Mouse (Mus musculus): ENCODE results near the gene Lyzl4. TPM values are rescaled to one million over a fixed set of nuclear protein-coding genes. Genes with fewer than 3 reads are reported as not detected.

The Lyzl4 gene
- total RNA-seq, 2 experiments from 2014 or later = 1.5 to 1.8 TPM

DNA sequence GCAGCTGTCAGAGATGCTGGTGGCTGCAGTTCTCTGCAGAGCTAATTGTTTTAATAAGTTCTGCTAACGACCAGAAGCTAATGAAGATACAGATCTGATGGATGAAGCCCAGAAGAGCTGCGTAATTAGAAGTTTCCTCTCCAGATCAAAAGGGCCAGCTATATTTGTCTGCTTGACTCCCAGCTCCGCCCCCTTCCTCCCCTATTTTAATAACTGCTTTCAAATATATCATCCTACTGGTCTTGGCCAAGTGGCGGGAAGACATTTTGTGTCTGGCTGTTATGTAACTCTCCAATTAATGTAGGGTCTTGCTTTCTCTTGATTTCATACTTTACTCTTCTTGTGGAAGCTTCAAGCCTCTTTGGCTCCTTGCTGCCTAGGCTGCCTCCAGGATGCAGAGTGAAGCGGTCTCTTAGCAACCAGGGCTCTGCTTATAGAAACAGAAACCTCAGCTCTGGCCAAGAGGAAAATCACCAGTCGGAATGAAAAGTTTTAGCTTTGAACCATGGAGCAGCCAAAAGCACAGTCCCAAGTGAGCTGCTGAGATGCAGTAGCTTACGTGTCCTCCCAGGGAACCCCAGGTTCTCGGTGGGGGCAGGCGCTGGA is 86.4 kb downstream of the Lyzl4 start:
- DNase-seq (ENCODE audit: low spot score in 2 of 2) = peak; percentile 70 to 94
- intact Hi-C loops (cut with DNase I) = loop anchor here (5.0 kb wide), 1 partner anchor 112 kb away; no protein-coding TSS in a partner anchor

DNA sequence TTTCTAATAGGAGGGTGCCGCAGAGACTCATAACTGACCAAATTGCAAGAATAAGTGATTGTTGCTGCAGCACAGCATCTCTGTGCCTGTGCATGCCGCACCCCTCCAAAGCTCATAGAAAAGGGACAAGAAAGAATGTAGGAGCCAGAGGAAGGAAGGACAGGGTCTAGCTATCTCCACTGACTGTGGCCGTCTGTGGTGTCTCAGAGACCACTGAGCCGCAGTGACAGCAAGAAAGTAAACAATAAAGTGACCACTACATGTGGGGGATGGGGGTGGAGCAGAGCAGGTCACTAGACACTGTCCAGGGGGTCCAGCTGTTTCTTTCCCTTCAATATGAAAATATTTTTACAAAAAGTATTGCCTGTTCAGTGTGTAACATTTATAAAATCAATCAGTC is 88.3 kb downstream of the Lyzl4 start:
- no peak for DNase-seq (ENCODE audit: low spot score in 2 of 2)
- intact Hi-C loops (cut with DNase I) = no loop called here

DNA sequence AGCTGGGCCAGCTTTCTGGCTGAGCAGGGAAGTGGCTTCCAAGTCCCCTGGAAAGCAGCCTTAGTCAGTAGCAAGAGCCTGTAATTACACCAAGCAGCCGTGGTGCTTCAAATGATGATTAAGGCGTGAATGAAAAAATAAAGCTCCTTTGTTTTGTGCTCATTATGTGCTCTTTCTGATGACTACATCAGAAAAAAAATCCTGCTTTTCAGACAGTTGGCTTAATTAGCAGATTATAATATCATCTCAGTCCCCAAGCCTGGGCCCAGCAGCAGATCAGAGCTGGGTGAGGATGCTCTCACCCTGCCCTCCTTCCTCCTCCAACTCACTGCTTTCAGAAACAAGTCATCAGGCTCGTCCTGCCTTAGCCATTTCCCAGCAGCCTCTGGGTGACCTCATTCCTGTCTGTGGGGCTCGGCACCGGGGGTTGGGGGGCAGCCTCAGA is 91.5 kb downstream of the Lyzl4 start:
- intact Hi-C loops (cut with DNase I) = no loop called here

GRCm38 (mm10) chr9:121549444-121549843 is 92.5 kb downstream of the Lyzl4 start:
- no peak for DNase-seq (ENCODE audit: low spot score in 2 of 2)
- intact Hi-C loops (cut with DNase I) = no loop called here

More for the DNA sequence above, 91.5 kb downstream of the Lyzl4 start:
- DNase-seq (ENCODE audit: low spot score in 2 of 2) = peak in 1 of 2 experiments; percentile 50

DNA sequence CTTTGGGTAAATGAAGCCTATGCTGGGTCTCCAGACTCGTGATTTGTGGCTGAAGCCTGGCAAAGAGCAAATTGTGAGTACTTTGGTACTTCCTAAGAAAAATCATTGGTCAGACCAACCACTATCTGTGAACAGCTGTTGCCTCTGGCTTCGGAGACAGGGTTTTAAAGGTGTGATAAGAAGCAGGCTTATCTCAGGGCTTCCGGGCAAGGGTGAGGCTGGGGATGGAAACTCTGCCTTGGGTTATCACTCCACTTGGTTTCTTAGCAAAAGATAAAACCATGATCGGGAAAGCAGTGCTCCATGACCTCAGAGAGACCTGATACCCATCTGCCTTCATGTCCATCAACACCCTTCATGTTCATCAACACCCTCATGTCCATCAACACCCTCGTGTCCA is 92.9 kb downstream of the Lyzl4 start:
- intact Hi-C loops (cut with DNase I) = no loop called here
- no peak for DNase-seq (ENCODE audit: low spot score in 2 of 2)

- intact Hi-C loops (cut with DNase I) = no loop called here
- DNase-seq (ENCODE audit: low spot score in 2 of 2) = no peak
Measured at GRCm38 (mm10) chr9:121547431-121547830, 94.5 kb downstream of the Lyzl4 start.

DNA sequence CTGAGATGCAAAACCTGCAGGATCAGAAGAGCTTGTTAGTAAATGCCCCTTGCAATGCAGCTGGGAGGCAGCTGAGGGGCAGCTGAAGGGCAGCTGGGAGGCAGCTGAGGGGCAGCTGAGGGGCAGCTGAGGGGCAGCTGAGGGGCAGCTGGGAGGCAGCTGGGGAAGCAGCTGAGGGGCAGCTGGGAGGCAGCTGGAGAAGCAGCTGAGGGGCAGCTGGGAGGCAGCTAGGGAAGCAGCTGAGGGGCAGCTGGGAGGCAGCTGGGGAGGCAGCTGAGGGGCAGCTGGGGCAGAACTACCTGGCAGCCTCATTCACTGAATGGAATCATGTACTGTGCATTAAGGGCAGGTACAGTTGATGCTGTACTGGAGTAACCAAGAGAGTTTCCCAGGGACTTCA is 100.4 kb downstream of the Lyzl4 start:
- DNase-seq (ENCODE audit: low spot score in 2 of 2) = no peak
- intact Hi-C loops (cut with DNase I) = no loop called here

- intact Hi-C loops (cut with DNase I) = no loop called here
- no peak for DNase-seq (ENCODE audit: low spot score in 2 of 2)
Measured at GRCm38 (mm10) chr9:121532626-121533025, 109.3 kb downstream of the Lyzl4 start.

DNA sequence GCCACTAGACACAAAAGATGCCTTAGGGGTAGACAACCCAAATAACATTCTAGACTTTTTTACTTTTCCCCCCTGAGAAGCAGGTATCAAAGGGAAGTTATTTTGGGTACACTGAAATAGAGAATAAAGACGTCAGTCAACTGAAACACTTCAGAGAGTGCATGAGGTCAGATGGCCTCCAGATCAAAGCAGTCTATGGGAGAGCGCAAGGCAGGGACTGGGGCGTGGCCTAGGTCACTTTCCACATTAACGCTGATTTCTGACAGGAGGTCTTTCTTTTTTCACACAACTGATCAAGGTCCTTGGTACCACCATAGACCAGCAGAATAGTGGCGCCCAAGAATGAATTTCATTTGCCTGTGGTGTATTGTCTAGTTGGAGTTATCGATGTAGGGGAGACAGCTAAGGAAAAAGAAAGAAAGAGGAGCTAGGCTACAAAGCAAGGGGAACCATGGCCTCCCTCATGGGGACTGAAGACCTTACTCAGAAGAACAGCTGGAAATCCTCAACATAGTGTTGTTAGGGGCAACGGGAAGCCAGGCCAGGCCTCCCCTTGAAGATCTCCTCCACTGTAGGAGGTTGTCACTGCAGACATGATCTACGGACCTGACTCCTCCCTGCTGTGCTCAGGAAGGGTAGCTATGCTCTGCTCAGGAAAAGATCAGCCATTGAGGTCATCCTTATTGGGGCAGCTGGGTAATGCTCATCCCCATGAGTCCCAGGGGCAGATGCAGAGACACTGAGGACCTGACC is 113.1 kb downstream of the Lyzl4 start:
- intact Hi-C loops (cut with DNase I) = no loop called here
- DNase-seq (ENCODE audit: low spot score in 2 of 2) = no peak

Other genes starting within 250 kb of the Lyzl4 start
- gene Cck, start 146.4 kb downstream of the Lyzl4 start, total RNA-seq (2021) = 100 to 1,000 TPM; 670 to 812 TPM
- 10 to 100 TPM; 22.2 to 26.2 TPM for gene Vipr1, start 620 bp upstream of the Lyzl4 start, total RNA-seq (2021)
- gene Sec22c, start 63.4 kb upstream of the Lyzl4 start, total RNA-seq (2021) = 10 to 100 TPM; 26.8 to 28.8 TPM
- gene Ss18l2, start 68.2 kb upstream of the Lyzl4 start, total RNA-seq (2021) = 10 to 100 TPM; 79.0 to 92.0 TPM
- gene Nktr, start 77.1 kb upstream of the Lyzl4 start, total RNA-seq (2021) = 100 to 1,000 TPM in 1 of 2 experiments, 10 to 100 TPM in 1; 95.5 to 124 TPM
- 100 to 1,000 TPM; 108 to 115 TPM for gene Zfp651, start 117.2 kb upstream of the Lyzl4 start, total RNA-seq (2021)
- gene Klhl40, start 135.5 kb upstream of the Lyzl4 start, total RNA-seq (2021) = 1 to 10 TPM; 4.9 to 5.5 TPM
- 10 to 100 TPM; 16.1 to 18.8 TPM for gene Hhatl, start 150.4 kb upstream of the Lyzl4 start, total RNA-seq (2021)
- gene Ccdc13, start 197.4 kb upstream of the Lyzl4 start, total RNA-seq (2021) = 1 to 10 TPM; 5.2 to 6.9 TPM
- gene Higd1a, start 216.3 kb upstream of the Lyzl4 start, total RNA-seq (2021) = 10 to 100 TPM; 94.1 to 99.6 TPM

Data from left cerebral cortex, postnatal 25 days (tissue).